Mouse (Mus musculus): ENCODE data around the gene Trappc12. TPM values are rescaled to one million over a fixed set of nuclear protein-coding genes. Genes with fewer than 3 reads are reported as not detected.

Trappc12 gene
- polyA plus RNA-seq, 1 experiment = 0.85 TPM

GRCm38 (mm10) chr12:28685771-28686170 lies 64.5 kb downstream of the Trappc12 start:
- TF ChIP-seq GATA1 (IDR thresholded peaks at IDR 0.05; ENCODE audit: low read length) = no peak
- TF ChIP-seq TAL1 (IDR thresholded peaks at IDR 0.05; ENCODE audit: low read length) = no peak
- H3K4me1 ChIP-seq (ENCODE audit: control insufficient read depth) = no peaks in the 10 kb centered on the region
- no peaks in the 10 kb centered on the region for H3K9me3 ChIP-seq (ENCODE audit: control insufficient read depth, low read length)
- H3K27me3 ChIP-seq (ENCODE audit: control insufficient read depth) = no peaks in the 10 kb centered on the region
- peaks cover 24% of the 10 kb centered on the region for H3K36me3 ChIP-seq (ENCODE audit: control insufficient read depth)
- H3K4me3 ChIP-seq (replicated peaks) = no peak overlapping the region

- H3K27me3 ChIP-seq (ENCODE audit: control insufficient read depth) = no peaks in the 10 kb centered on the region
- no peaks in the 10 kb centered on the region for H3K4me1 ChIP-seq (ENCODE audit: control insufficient read depth)
- TF ChIP-seq GATA1 (IDR thresholded peaks at IDR 0.05; ENCODE audit: low read length) (no peak), TAL1 (IDR thresholded peaks at IDR 0.05; ENCODE audit: low read length) (no peak)
- peaks cover 17% of the 10 kb centered on the region for H3K36me3 ChIP-seq (ENCODE audit: control insufficient read depth)
- no peak overlapping the region for H3K4me3 ChIP-seq (replicated peaks)
- H3K9me3 ChIP-seq (ENCODE audit: control insufficient read depth, low read length) = no peaks in the 10 kb centered on the region
Observed at GRCm38 (mm10) chr12:28684674-28685073, 65.6 kb downstream of the Trappc12 start.

GRCm38 (mm10) chr12:28675925-28676209 lies 74.4 kb downstream of the Trappc12 start:
- H3K4me3 ChIP-seq (replicated peaks) = peak overlapping the region; percentile 71
- peaks cover 15% of the 10 kb centered on the region for H3K36me3 ChIP-seq (ENCODE audit: control insufficient read depth)
- H3K9me3 ChIP-seq (ENCODE audit: control insufficient read depth, low read length) = no peaks in the 10 kb centered on the region
- no peaks in the 10 kb centered on the region for H3K27me3 ChIP-seq (ENCODE audit: control insufficient read depth)
- no peak for TF ChIP-seq GATA1 (IDR thresholded peaks at IDR 0.05; ENCODE audit: low read length)
- no peak for TF ChIP-seq TAL1 (IDR thresholded peaks at IDR 0.05; ENCODE audit: low read length)
- peaks cover 18% of the 10 kb centered on the region for H3K4me1 ChIP-seq (ENCODE audit: control insufficient read depth)

- Histone ChIP-seq H3K36me3 (ENCODE audit: control insufficient read depth) (peaks cover 11% of the 10 kb centered on the region), H3K9me3 (ENCODE audit: control insufficient read depth, low read length) (no peaks in the 10 kb centered on the region), H3K27me3 (ENCODE audit: control insufficient read depth) (no peaks in the 10 kb centered on the region), H3K4me3 (replicated peaks) (peak within 1 kb of the TSS; percentile 71), H3K4me1 (ENCODE audit: control insufficient read depth) (peaks cover 18% of the 10 kb centered on the region)
- TF ChIP-seq GATA1 (IDR thresholded peaks at IDR 0.05; ENCODE audit: low read length) (no peak), TAL1 (IDR thresholded peaks at IDR 0.05; ENCODE audit: low read length) (no peak)
Observed at GRCm38 (mm10) chr12:28675121-28675924, 74.9 kb downstream of the Trappc12 start, which contains the start of gene Adi1. Gene Adi1 (plus strand): TSS chr12:28675231.

GRCm38 (mm10) chr12:28674038-28674720 lies 76.1 kb downstream of the Trappc12 start:
- TF ChIP-seq TAL1 (IDR thresholded peaks at IDR 0.05; ENCODE audit: low read length) (no peak), GATA1 (IDR thresholded peaks at IDR 0.05; ENCODE audit: low read length) (no peak)
- H3K4me1 ChIP-seq (ENCODE audit: control insufficient read depth) = peaks cover 18% of the 10 kb centered on the region
- H3K9me3 ChIP-seq (ENCODE audit: control insufficient read depth, low read length) = no peaks in the 10 kb centered on the region
- H3K36me3 ChIP-seq (ENCODE audit: control insufficient read depth) = peaks cover 6% of the 10 kb centered on the region
- peak overlapping the region; percentile 71 for H3K4me3 ChIP-seq (replicated peaks)
- no peaks in the 10 kb centered on the region for H3K27me3 ChIP-seq (ENCODE audit: control insufficient read depth)

GRCm38 (mm10) chr12:28667287-28667686 lies 83.0 kb downstream of the Trappc12 start:
- H3K9me3 ChIP-seq (ENCODE audit: control insufficient read depth, low read length) = no peaks in the 10 kb centered on the region
- H3K27me3 ChIP-seq (ENCODE audit: control insufficient read depth) = no peaks in the 10 kb centered on the region
- TF ChIP-seq TAL1 (IDR thresholded peaks at IDR 0.05; ENCODE audit: low read length) (no peak), GATA1 (IDR thresholded peaks at IDR 0.05; ENCODE audit: low read length) (no peak)
- no peak overlapping the region for H3K4me3 ChIP-seq (replicated peaks)
- H3K4me1 ChIP-seq (ENCODE audit: control insufficient read depth) = no peaks in the 10 kb centered on the region
- no peaks in the 10 kb centered on the region for H3K36me3 ChIP-seq (ENCODE audit: control insufficient read depth)

GRCm38 (mm10) chr12:28666734-28667133 lies 83.5 kb downstream of the Trappc12 start:
- Histone ChIP-seq H3K36me3 (ENCODE audit: control insufficient read depth) (no peaks in the 10 kb centered on the region), H3K9me3 (ENCODE audit: control insufficient read depth, low read length) (no peaks in the 10 kb centered on the region), H3K4me3 (replicated peaks) (no peak overlapping the region), H3K4me1 (ENCODE audit: control insufficient read depth) (no peaks in the 10 kb centered on the region), H3K27me3 (ENCODE audit: control insufficient read depth) (no peaks in the 10 kb centered on the region)
- TF ChIP-seq TAL1 (IDR thresholded peaks at IDR 0.05; ENCODE audit: low read length) (no peak), GATA1 (IDR thresholded peaks at IDR 0.05; ENCODE audit: low read length) (no peak)

GRCm38 (mm10) chr12:28662628-28663027 lies 87.6 kb downstream of the Trappc12 start:
- Histone ChIP-seq H3K4me3 (replicated peaks) (no peak overlapping the region), H3K27me3 (ENCODE audit: control insufficient read depth) (no peaks in the 10 kb centered on the region), H3K36me3 (ENCODE audit: control insufficient read depth) (peaks cover 32% of the 10 kb centered on the region), H3K9me3 (ENCODE audit: control insufficient read depth, low read length) (no peaks in the 10 kb centered on the region), H3K4me1 (ENCODE audit: control insufficient read depth) (no peaks in the 10 kb centered on the region)
- TF ChIP-seq TAL1 (IDR thresholded peaks at IDR 0.05; ENCODE audit: low read length) = no peak
- no peak for TF ChIP-seq GATA1 (IDR thresholded peaks at IDR 0.05; ENCODE audit: low read length)

Measured in erythroblast, embryonic 14.5 days (primary cell).